Mouse (Mus musculus): Measurements from ENCODE around the gene Tbl1xr1.

Tbl1xr1 gene

DNA sequence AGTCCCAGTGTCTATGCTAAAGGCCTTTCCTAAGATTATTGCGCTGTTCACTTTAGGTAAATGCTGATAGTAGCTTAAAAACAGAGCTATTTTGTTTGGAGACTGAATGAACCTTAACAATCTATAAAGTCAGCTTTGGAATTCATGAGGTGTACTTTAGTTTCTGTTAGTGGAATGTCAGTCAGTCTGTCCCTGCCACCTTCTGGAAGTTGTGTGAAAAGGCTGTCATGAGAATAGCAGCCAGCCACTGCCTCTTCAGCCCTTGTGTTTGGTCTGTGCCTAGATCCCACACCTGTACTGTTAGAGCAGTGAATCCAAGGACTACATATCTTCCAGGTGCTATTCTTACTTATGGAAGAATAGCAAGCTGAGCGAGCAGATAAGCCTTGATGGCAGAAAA is 67.8 kb downstream of the Tbl1xr1 start:
- DNase-seq, result no peak

DNA sequence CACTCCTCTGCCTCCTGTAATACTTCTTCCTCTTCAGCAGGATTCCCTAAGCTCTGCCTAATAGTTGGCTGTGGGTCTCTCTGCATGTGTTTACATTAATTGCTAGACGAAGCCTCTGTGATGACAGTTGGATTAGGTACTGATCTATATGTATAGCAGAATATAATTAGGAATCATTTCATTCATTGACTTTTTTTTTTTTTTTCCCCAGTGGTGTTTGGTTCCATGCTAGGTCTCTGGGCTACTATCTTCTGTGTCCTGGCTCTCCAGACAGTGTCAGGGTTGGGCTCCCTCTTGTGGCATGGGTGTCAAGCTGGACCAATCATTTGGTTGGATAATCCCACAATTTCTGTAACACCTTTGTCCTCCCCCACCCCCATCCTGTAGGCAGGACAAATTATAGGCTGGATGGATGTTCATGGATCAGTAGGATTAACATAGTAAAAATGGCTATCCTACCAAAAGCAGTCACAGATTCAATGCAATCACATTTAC is 71.0 kb downstream of the Tbl1xr1 start:
- DNase-seq, result no peak

DNA sequence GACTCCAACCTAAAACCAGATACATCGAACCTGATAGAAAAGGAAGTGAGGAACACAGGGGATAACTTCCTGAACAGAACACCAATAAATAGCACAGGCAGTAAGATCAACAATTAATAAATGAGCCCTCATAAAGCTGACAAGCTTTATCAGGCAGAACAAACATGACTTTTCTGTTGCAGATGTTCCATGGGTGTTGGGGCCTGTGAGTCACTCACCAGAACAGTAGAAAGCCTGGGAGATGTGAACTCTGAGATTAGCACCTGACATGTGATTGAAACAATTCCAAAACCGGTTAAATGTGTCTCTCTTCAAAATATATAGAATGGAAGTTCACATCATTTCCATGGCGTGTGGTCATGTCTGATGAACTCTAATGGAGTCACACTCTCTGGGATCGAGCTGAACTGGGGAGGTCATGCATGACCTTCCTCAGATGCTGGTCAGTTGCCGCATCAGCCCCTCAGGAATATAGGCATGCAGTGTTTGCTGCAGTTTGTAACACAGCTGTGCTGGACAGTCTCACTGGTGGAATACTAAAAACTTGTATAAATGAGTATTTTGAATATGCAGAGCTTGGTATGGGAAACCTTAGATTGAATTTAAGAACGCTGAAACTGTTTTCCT is 72.0 kb downstream of the Tbl1xr1 start:
- DNase-seq, result no peak

DNA sequence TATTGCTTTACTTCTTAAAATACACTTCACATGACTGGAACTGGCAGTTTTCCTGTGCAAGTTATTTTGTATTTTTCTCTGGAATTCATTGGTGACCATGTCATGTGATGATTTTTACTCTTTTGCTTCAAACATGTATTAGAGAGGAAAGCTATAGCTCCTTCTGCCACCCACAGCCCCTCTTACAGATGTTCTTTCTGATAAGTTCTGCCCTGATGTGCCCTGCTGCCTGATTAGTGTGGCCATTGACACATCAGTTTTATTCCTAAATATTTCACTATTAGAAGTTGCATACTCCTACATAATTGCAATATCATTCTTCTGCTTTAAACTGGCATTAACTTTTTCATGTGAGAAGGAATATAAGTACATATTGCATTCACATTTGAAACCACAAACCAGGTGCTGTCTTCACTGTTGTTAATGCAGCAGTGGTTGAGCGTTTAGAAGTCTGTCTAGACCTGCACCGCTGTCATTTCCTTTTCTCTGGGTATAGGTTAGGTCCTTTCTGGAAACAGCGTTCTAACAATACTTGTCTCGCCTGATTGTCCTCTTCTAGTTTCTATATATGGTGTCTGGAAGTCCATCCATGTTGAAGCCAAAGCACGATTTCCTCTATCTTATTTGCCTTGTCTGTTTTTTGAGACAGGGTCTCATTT is 74.5 kb downstream of the Tbl1xr1 start:
- no peak for DNase-seq

DNA sequence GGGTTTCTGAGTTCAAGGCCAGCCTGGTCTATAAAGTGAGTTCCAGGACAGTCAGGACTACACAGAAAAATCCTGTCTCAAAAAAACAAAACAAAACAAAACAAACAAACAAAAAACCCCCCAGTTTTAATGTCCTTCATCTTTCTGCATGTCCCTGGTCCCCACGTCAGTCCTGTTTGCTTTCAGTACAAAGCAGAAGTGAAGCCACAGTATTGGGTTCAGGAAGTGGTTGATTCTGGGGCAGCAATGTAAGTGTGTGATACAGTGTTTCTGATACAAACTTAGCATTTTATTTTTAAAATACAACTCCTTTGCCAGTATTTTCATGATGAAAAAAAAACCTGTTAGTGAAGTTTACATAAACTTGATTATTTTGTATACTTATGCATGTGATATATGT is 76.3 kb downstream of the Tbl1xr1 start:
- DNase-seq, result no peak

DNA sequence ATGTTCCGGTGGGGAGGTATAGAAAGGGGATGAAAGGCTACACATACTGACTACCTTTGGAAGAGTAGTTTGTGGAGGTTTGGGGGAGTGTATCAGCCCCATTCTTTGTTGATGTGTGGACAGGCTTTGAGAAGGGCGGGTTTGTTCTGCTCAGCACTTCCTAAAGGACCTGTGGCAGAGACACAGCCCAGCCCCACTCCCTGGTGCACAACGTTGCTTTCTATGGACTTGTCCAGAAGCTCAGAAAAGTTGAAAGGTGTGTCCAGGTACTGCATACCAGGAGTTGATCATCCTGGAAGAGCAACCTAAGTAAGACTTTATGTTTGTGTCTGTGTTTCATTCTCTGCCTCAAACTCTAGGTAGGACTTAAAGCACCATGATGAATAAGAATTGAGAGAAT is 78.1 kb downstream of the Tbl1xr1 start:
- DNase-seq, result no peak

DNA sequence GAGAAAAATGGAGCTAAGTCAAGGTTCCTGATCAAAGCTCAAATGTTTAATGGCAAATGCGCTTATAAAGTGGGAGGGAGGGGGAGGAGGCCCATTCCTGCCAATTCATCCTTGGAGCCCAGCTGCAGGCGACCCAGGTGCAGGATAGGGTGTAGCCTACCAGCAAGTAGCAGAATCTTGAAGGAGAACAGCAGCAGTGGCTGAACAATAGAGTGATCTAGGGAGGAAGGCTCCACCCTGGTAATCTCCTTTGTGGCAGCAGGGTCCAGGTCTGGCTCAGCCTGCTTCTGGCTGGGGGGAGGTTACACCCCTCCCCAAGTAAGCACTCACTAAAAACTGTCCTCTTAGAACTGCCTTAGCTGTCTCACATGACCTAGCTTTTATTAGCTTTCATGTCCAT is 79.9 kb downstream of the Tbl1xr1 start:
- no peak for DNase-seq

DNA sequence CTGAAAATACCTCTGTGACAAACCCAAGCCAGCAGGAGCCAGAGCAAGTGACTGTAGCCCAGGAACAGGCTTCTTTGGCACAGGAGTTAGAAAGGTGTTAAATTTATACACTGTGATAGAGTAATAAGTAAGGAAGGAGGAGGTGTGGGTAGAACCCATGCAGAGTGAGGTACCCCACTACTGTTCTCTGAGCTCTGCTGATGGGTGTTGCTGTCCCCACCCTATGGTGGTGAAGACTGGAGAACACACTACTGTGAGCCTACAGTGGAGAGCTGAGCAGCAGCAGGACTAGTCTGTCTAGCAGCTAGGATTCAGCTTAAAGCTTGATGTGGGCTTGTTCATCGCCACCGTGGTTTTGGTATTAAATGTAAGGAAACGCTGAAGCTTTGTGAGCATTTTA is 86.5 kb downstream of the Tbl1xr1 start:
- no peak for DNase-seq

DNA sequence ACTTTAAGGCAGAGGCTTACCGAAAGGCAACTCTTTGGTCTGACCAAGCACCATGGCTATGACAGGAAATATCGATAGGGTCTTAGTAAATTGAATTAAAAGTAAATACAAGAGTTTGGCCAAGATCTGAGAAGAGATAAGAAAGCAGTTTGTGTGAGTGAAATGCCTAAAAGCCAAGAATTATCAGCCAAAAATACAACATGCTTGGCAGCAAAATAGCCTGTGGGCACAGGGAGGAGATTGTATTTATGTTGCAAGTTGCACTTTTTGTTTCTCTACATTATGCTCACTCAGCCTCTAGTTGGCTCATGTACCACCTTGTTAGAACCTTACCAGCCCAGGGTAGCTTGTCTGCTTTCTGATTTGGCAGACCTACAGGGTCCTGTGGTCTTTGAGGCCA is 91.4 kb downstream of the Tbl1xr1 start:
- no peak for DNase-seq

DNA sequence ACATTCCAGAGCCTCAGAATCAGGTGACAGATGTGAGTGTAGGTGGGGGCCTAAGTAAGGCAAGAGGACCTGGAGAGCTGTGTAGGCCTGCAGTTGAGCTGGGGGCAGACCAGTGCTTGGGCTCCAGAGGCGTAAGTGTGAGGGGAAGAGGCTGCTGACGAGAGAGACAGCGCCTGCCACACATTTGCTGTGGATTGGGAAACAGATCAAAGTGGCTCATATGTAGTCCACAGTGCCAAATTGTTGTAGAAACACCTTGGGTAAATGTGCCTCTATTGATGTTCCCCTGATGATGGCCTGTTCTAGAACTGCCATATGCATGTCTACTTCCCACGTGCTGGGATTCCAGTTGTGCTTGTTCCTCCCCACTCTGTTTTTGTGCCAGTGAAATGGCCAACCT is 92.0 kb downstream of the Tbl1xr1 start:
- DNase-seq, result no peak

DNA sequence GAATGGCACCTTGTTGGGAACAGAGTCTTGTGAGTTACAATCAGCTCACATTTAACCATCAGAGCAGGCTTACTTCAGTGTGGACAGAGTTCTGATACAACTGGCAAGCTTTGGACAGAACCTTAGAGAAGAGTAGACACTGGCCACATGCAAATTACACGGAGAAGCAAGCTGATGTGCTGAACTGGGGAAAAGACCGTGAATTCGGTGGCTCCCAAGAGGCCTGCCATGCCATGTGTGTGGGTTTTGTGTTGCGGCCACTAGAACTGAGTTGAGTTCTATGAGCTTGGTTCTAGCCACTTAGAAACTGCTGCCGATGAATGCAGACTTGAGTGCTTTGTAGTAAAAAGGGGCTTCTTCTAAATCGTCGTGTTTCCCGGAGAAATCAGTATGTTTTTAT is 95.1 kb downstream of the Tbl1xr1 start:
- DNase-seq, result no peak

DNA sequence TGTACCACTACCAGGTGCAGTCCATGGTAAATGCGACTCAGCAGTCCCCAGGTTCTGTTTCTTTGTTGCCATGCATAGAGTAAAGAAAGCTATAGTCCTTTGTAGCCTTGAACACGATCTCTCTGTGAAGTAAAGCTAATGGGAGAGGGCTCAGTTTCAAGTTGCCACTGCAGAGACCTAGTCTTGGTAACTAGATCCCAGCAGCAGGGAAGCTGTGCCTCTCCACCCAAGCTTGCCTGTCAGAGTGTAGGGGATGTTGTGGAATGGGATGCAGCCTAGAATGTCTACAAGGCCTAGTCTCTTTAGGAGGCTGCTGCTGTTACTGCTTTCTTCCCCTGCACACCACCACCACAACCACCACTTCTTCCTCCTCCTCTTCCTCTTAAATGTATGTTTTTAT is 96.0 kb downstream of the Tbl1xr1 start:
- DNase-seq, result no peak

DNA sequence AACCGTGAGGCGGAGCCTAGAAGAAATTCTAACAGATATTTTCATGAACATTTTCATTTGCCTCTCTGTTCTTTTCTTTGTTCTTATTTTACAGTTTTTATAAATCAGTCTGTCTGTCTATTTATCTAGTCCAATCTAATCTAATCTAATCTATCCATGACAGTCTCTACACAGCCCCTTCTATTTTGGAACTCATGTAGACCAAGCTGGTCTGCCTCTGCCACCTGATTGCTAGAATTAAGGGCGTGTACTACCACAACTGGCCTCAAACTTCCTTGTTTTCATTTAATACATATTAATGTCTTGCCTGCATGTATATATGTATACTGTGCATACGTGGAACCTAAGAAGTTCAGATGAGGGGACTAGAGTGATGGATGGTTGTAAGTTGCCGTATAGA is 96.7 kb downstream of the Tbl1xr1 start:
- no peak for DNase-seq

DNA sequence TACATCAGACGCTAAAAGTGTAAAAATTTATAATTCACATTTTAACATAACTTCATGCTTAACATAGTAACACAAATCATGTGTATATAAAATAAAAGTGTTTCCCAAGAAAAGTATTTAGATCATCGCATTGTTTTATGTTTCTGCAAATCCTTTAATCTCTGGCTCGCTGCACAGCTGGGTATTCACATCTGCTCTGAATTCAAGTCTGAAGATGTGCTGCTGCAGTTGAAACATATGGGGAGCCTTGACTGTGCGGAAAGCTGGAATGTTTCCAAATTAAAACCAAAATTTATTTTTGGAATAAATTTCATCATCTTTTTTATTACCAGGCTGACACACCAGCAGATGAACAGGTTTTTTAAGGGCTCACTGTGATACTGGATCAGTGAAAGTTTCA is 97.8 kb downstream of the Tbl1xr1 start:
- DNase-seq, result no peak

DNA sequence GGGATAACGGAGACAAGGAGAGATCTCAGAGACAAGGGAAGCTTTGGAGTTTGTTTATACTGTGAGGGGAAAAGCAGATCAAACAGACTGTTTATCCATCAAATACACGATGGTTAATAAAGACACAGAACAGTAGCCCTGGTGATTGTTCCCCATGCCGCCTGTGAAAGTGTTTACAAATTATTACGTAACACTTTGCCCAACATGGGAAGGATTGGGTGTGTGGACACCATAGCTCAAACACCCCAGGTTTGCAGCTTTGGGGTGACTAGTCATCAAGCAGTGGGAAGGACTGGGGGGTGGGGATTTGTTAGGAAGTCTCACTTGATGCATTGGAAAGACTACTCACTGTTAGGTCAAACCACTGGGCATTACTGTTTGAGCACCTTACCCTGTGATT is 103.6 kb downstream of the Tbl1xr1 start:
- DNase-seq, result no peak

DNA sequence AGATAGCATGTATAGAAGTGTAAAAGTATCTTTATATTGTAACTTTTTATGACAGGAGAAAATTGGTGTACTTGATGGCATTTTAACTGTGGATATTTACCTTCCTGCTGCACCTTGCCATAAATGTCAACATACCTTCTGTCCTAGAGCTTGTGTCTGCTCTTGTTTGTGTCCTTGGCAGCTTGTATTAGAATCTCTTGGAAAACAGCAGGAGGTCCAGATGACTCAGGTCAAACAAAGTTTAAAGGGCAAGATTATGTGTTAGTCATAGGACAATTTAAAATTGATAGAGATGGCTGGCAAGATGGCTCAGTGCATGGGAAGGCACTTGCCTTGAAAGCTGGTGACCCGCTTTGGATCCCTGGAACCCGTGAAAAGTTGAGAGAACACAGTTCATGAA is 104.6 kb downstream of the Tbl1xr1 start:
- DNase-seq, result no peak

DNA sequence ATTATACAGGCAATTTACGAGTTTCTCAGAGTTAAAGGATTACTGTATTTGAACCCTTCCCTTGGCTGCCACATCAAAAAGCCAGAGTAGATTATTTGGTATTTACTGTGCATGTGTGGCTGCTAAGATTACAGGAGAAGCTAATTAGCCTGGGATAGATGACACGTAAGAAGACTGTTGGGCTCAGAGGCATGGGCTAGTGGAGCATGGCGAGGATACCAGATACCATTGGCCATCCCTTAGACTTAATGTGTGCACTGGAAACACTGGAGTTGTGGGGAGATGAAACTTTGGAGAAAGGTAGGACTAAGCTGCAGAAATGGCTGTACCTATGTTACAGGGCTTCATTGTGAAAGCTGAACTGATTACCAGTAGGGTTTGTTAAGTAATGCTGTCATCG is 108.8 kb downstream of the Tbl1xr1 start:
- DNase-seq, result no peak

DNA sequence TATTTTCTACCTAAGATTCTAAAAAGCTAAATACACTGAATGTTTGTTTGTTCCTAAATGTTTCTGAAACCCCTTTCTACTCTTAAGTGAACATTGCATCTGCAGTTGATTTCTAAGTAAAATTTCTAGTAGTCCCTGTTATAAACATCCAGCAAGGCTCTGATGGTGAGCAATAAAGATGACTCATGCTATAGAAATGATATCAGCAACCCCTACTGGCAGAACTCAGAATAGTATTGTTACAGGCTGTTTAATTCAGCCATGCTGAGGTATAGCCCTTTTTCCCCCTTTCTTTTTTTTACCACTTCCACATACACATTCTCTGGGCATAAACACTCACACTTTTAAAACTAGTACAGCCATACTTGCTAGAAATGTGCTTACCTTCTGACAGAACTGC is 114.0 kb downstream of the Tbl1xr1 start:
- DNase-seq, result no peak

DNA sequence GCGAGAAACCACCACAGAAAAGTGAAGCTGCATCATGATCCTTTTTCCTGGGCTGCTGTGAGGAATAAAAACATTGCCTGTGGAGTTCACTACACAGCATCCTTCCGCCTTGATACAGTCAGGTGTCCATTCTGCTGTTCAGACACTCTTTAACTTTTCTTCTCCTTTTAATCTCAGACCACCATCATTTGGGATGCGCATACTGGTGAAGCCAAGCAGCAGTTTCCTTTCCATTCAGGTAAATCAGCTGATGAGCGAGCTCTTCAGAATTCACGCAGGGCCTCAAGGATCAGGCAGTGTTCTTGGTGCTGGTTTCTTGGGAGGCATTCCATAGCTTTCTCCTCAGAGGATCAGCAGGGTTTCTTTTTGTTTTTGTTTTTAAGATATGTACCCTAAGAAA is 116.5 kb downstream of the Tbl1xr1 start:
- DNase-seq, result no peak

DNA sequence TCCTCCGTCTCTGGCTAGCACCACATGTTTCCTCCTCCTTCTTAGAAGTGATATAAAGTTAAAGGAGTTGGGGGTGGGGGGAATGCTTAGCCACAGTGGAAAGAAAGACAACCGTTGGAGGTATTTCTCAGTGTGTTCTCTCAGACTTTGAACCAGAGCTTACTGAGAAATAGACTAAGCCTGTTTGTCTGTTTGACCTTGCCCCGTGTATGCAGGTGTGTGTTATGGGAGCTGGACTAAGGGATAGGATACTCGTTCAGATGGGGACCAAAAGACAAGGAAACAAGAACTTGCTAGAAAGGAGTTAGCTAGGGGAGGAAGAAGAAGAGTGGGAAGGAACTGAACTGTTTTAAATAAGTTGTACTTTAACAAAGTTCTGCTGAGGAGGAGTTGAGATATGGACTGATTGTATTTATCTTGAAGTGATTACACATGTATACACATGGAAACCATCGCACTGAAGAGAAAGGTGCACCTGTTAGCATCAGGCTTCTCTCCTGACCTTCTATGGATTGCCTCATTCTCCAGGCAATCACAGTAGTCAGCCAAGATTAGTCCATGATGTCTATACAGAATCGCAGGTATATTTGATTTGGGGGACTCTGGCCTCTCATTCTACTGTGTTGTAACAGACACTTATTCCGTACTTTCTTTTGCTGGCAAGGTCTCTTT is 117.9 kb downstream of the Tbl1xr1 start:
- DNase-seq, result no peak

DNA sequence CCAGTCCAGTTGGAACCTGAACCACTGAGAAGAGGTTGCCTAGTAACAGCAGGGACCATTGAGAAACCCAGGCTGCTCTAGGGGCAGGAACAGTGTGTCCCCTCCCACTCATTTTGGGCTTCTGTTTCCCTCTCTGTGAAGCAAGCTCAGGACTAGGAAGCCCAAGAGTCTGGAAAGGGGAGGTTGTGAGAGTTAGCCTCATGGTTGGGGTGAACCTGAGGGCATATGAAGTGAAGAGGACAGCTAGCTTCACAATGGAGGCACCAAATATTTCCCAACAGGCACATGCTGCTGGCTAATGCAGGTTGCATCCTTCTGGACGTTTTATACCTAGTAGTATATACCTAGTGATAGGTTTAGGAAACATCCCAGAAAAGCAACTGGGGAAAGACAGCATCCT is 122.3 kb downstream of the Tbl1xr1 start:
- DNase-seq, result no peak

DNA sequence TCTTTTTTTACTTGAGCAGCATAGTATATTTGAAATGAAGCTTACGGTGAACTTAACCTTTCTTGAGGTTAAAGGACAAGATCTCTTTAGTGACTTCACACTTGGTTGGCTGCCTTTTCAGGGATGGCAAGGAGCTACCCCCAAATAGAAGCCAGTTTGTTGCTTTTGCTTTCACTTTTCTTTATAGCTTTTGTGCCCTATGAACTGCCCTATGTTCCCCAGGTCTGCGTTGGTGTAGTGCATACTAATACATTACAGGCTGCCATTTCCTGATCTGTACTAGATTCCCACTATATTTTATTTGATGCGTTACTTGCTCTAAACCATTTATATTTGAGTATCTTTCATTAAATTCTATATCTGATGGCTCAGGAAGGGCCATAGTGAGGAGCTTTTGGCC is 127.7 kb downstream of the Tbl1xr1 start:
- DNase-seq, result no peak

DNA sequence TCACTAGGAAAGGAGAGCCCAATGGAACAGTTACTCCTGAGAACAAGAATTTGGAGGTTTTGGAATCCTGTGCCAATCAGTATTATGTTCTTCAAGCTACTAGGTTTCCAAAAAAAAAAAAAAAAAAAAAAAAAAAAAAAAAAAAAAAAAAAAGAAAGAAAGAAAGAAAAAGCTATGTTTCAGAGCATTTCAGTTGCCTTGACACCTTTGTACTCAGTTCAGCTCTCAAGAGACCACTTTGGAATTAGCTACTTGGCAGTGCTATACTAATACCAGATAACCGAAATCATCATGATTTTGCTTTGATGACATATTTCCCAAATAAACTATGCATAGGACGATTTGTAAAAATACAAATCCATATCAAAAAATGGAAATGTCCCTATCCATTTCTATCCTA is 145.1 kb downstream of the Tbl1xr1 start:
- no peak for DNase-seq

DNA sequence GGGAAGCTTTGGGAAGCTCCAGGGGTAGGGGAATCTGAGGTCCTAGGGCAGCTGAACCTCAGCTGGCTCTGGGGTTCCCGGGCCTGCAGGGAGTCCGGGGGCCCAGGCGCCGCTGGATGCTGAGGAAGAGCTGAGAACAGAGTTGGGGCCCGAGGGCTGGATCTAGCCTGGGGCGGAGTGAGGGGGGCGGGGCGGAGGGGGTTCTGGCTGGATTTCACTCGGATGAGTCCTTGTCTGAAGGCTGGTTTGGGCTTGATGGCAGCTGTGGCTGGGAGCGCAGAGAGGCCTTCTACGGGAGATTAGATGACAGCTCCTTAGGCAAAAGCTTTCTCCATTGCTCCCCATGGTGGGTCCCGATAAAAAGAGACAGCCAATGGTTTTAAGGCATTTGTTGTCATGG is 145.9 kb downstream of the Tbl1xr1 start:
- no peak for DNase-seq

DNA sequence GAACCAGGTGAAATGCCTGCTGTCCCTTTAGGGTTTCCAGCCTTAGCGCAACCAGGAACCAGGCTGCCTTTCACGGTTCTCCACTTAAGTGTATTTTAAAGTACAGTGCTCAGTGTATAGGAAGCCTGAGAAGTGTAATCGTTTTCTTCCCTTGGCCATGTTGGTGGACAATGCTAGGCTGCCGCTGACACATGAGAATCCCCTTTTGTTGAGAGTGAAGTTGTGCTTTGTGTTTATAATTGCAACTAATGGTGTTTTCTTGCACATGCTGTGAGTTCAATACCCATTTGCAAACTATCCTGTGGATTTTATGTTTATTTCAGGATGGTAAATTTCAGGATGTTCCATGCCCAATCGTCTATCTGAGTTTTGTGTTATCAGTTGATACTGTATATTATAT is 146.6 kb downstream of the Tbl1xr1 start:
- no peak for DNase-seq

All from thymus, postnatal 36 days (tissue).